Mouse (Mus musculus): Measurements from ENCODE around the gene Ppp1r3e. TPM values are rescaled to one million over a fixed set of nuclear protein-coding genes. Genes with fewer than 3 reads are reported as not detected.

The Ppp1r3e gene
- 1 to 10 TPM; 3.4 to 4.0 TPM for total RNA-seq (2023)

DNA sequence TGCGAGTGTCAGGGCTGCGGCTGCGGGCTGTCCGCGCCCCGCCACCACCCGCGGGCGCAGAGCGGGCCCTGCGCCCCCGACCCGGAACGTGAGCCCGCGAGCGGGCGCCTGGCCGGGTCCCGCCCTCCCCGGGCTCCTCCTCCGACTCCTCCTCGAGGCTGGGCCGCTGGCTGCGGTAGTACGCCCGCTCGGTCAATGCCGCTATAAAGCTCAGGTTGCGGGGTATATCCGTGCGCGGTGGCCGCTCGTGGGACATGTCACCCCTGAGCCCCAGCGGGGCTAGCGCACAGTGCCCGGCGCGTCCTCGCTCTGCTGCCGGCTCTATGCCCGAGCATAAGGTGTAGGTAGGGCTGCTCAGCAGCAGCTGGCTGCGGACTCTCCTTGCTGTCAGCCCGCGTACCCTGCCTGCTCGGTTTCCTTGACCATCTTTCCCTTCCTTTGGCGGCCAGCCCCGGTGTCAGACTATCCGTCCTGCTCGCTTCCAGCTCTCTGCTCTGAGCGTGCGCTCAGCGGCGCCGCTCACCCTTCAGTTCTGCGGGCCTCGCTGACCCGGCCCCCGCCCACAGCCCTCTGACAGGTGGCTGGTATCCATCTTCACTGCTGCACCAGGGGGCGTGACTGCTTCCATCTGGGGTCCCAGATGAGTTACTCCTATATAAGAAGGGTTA lies at the start of gene Ppp1r3e:
Gene Ppp1r3e (minus strand): TSS at position 503 of the 668 bp plus-strand sequence.

DNA sequence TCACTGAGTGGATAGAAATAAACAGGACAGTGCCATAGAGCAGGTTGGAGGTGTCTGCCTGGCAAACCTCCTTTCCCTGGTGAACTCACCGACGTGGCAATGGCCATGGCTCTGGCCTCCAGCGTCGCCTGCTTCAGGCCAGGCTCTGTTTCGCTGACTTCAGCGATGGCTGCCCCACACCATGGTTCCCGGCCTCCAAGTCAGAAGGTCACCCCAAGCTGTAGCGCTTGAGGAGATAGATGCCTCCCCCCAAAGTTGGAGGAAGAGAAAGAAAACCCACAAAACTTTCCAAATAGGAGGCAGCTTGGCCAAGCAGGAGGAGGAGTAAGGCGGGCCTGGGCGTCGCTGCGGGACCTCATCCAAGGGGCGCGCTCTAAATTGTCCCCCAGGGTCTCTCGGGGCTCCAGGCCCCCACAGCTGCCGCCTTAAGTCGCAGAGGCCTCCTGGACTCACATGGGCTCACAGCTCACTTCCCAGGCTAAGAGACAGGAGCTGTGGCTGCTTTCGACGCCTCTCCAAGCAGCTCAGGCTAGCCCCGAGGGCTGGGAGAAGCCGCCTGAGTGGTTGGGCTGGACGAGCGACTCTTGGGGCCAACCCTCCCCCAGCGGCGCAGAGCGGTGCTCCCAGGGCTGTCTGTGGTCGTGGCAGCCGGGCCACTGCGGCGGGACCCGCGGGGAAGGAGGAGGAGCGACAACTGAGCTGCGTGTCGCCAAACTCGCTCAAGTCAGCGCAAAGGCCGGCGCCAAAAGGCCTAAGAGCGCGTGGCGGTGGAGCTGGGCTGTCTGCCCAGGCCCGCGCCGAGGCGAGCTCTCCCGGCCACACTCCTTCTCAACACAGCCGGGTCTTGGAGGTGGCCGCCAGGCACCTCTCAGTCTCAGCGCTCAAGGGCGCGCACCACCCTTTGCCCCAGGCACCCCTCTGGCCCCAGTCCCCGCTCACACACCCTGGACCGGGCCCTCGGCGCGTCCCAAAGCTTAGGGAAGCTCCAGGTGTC lies 48.3 kb upstream of the Ppp1r3e start, which contains the start of gene Efs:
Gene Efs (minus strand): TSS at position 778 of the 994 bp plus-strand sequence.

DNA sequence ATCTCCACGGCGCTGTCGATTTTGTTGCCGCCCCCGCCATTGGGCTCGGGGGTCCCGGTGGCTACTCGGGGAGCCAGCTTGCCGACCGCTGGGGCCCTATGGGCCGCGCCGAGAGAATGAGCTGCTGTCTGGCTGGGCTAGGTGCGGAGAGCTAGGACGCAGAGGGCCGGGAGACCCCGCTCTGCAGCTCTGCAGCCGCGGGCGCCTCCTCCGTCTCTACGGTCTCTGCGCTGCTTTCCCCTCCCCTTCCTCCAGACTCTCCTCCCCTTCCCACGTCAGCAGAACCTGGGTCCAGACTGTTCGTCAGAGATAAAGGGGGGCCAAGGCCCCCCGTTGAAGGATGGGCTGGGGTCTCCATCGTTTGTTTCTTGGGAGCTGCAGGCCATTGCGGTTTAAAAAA lies 35.5 kb upstream of the Ppp1r3e start, which contains the start of gene Slc22a17:
Gene Slc22a17 (minus strand): TSS at position 247 of the 400 bp plus-strand sequence.

DNA sequence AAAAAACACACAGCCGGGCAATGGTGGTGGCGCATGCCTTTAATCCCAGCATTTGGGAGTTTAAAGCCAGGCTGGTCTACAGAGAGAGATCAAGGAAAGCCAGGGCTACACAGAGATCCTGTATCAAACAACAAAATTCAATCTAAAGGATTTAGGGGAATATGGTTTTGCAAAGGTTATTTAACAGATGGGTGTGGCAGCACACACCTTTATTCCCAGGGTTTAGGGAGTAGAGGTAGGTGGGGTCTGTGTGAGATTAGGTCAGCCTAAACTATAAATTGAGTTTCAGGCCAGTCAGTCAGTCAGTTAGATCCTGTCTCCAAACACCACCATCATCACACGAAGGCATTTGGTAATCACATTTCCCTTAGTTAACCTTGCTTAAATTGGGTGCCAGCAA lies 14.8 kb upstream of the Ppp1r3e start, which contains the start of gene Pabpn1:
Gene Pabpn1 (plus strand): TSS at position 301 of the 400 bp plus-strand sequence.

DNA sequence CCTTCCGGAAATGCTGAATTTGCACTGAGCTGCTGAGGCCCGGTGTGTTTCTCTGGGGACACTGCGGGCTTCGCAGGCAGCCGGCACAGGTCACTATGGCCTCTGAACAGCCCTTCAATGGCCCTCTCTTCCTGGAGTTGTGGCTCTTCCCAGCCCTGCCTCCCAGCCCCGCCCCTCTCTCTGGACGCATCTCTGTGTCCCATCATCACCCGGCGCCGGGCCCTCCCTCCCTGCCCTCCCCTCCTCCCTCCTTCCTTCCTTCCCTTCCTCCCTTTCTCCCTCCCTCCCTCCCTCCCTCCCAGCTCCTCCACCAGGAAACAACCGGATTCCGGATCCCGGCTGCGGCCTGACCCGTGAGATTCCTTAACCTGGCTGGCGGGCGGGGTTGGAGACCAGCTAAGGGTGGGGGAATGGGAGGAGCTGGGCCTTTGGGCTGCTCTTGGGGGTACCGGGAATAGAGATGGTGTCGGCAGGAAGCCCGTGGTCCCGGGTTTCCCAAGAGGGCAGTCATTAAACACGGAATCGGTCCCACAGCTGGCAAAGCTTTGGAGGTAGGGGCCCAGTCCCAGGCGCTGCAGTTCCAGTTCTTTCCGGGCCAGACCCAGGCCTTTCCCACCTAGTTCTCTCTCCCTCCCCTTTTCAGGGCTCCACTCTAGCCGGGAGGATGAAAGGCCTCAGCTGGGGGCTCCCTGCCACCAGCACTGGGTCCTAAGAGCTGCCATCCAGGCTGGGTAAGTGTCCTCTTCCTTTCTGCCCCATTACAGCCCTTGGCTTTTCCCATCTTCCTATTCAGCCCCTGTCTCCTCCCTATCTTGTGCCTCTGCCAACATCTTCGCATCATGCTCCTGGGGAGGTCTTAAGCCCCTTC lies 6.0 kb upstream of the Ppp1r3e start, which contains the start of the genes Bcl2l2 and Gm20521:
Gene Bcl2l2 (plus strand): TSS at position 224 of the 868 bp plus-strand sequence.
Gene Gm20521 (plus strand): TSS at position 288 of the 868 bp plus-strand sequence.

DNA sequence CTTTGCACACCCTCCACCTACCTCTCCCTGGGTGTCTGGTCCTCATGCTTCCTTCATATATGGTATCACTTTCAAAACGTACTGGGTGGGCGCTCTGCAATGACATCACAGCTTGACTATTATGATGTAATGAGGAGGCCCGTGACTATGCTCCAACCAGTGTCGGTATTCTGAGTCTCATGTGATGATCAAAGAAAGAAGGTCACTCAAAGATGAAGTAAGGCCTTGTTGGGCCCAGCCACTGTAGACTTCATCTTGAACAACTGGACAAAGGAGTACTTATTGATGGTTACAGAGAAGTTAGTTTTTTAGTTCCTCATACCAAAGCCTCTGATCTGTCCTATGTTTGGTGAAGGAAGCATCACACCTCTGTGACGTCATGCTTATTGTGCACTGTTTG lies 6.5 kb downstream of the Ppp1r3e start, which contains the start of gene Homez:
Gene Homez (minus strand): TSS at position 101 of the 400 bp plus-strand sequence.

Other genes starting within 250 kb of the Ppp1r3e start
- not detected for gene Gm17606, start 236.6 kb downstream of the Ppp1r3e start, total RNA-seq (2023)
- 1 to 10 TPM; 4.2 to 4.5 TPM for gene Cdh24, start 236.2 kb downstream of the Ppp1r3e start, total RNA-seq (2023)
- 10 to 100 TPM; 32.3 to 45.7 TPM for gene 1700123O20Rik, start 191.3 kb downstream of the Ppp1r3e start, total RNA-seq (2023)
- 100 to 1,000 TPM; 544 to 550 TPM for gene Acin1, start 190.6 kb downstream of the Ppp1r3e start, total RNA-seq (2023)
- not detected for gene Gm29776, start 178.7 kb downstream of the Ppp1r3e start, total RNA-seq (2023)
- gene Cebpe, start 165.4 kb downstream of the Ppp1r3e start, total RNA-seq (2023) = not detected
- under 1 TPM; 0.12 to 0.35 TPM for gene Slc7a8, start 95.6 kb downstream of the Ppp1r3e start, total RNA-seq (2023)
- gene Rnf212b, start 63.4 kb downstream of the Ppp1r3e start, total RNA-seq (2023) = not detected
- gene Homez, start 6.6 kb downstream of the Ppp1r3e start, total RNA-seq (2023) = 10 to 100 TPM in 1 of 2 experiments, 1 to 10 TPM in 1; 9.4 to 18.7 TPM
- gene Bcl2l2, start 5.8 kb upstream of the Ppp1r3e start, total RNA-seq (2023) = 10 to 100 TPM; 10.8 to 12.6 TPM
- 1 to 10 TPM; 1.5 to 1.8 TPM for gene Gm20521, start 5.9 kb upstream of the Ppp1r3e start, total RNA-seq (2023)
- 100 to 1,000 TPM; 303 to 319 TPM for gene Pabpn1, start 14.9 kb upstream of the Ppp1r3e start, total RNA-seq (2023)
- 1 to 10 TPM; 3.1 to 4.8 TPM for gene Slc22a17, start 35.6 kb upstream of the Ppp1r3e start, total RNA-seq (2023)
- gene Efs, start 48.6 kb upstream of the Ppp1r3e start, total RNA-seq (2023) = not detected
- not detected for gene Il25, start 55.1 kb upstream of the Ppp1r3e start, total RNA-seq (2023)
- gene Cmtm5, start 58.7 kb upstream of the Ppp1r3e start, total RNA-seq (2023) = not detected
- not detected for gene Myh6, start 89.4 kb upstream of the Ppp1r3e start, total RNA-seq (2023)
- gene Gm17428, start 99.4 kb upstream of the Ppp1r3e start, total RNA-seq (2023) = not detected
- gene Myh7, start 117.1 kb upstream of the Ppp1r3e start, total RNA-seq (2023) = not detected
- 10 to 100 TPM; 77.2 to 85.3 TPM for gene Ngdn, start 137.9 kb upstream of the Ppp1r3e start, total RNA-seq (2023)
- gene Zfhx2, start 214.8 kb upstream of the Ppp1r3e start, total RNA-seq (2023) = 10 to 100 TPM; 17.6 to 21.4 TPM
- 1 to 10 TPM; 5.4 to 8.8 TPM for gene Thtpa, start 217.2 kb upstream of the Ppp1r3e start, total RNA-seq (2023)
- gene Ap1g2, start 229.0 kb upstream of the Ppp1r3e start, total RNA-seq (2023) = 100 to 1,000 TPM; 121 to 163 TPM
- gene Jph4, start 239.4 kb upstream of the Ppp1r3e start, total RNA-seq (2023) = not detected

Measured in B cell, adult 67 days (primary cell).